Comparison of ENCODE assay signal across 13 mouse cellular contexts in the genomic region with DNA sequence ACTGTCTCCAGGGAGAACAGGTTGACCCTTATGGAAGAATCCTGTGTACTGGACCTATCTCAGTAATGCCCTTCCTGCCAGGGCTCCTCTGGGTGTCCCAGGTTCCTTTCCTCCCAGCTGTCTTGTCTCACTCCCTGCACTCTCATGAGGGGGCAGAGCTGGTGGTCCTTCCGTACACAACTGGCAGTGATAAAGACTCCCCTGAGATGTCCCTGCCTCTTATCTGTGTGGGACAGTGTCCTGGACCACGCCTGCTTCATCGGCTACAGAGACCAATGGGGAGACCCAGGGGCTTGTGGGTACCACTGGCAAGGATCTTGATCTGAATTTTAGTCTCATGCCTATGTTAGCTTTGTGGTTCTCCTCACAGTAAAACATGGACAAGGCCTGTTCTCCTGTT. TPM values are rescaled to one million over a fixed set of nuclear protein-coding genes. Genes with fewer than 3 reads are reported as not detected.
DNase-seq lines count a peak whose midpoint lies in the region; ATAC-seq and TF ChIP-seq lines count a peak whose summit lies in the region.
"Had no signal": no experiment of that assay in that cellular context is flagged by ENCODE, and none has a peak within 500 bp of the region (broad histone marks: within the 10 kb centered on the region; RNA-seq: fewer than 3 reads in every experiment).

No protein-coding gene starts in this region.

- H3K27me3 ChIP-seq in intestine, embryonic 16.5 days (replicated peaks; ENCODE audit: control insufficient read depth, insufficient read depth, low read length) = no peaks in the 10 kb centered on the region
- H3K27me3 ChIP-seq in intestine, postnatal 0 days (replicated peaks; ENCODE audit: control insufficient read depth, insufficient read depth, low read length) = no peaks in the 10 kb centered on the region
- H3K27me3 ChIP-seq in erythroblast, embryonic 14.5 days (ENCODE audit: control insufficient read depth) = no peaks in the 10 kb centered on the region
- H3K27me3 ChIP-seq: embryonic facial prominence, embryonic 13.5 days; forebrain, embryonic 15.5 days had no signal

- H3K4me3 ChIP-seq in intestine, embryonic 16.5 days (ENCODE audit: low read length) = no peak overlapping the region
- no peak overlapping the region for H3K4me3 ChIP-seq in intestine, postnatal 0 days (ENCODE audit: low read depth, low read length)
- peak overlapping the region; percentile 53 for H3K4me3 ChIP-seq in erythroblast, embryonic 14.5 days (replicated peaks)
- H3K4me3 ChIP-seq: embryonic facial prominence, embryonic 13.5 days; forebrain, embryonic 15.5 days had no signal

- no peak overlapping the region for H3K9ac ChIP-seq in intestine, embryonic 16.5 days (ENCODE audit: low read depth, low read length)
- no peak overlapping the region for H3K9ac ChIP-seq in intestine, postnatal 0 days (ENCODE audit: low read depth, low read length)
- H3K9ac ChIP-seq: forebrain, embryonic 15.5 days had no signal

- TF ChIP-seq CTCF in intestine, postnatal 0 days (IDR thresholded peaks at IDR 0.05; ENCODE audit: low read depth) = no peak

- peaks cover 12% of the 10 kb centered on the region for H3K4me1 ChIP-seq in intestine, embryonic 16.5 days (ENCODE audit: control insufficient read depth, insufficient read depth, low read length)
- H3K4me1 ChIP-seq in intestine, postnatal 0 days (replicated peaks; ENCODE audit: control insufficient read depth, insufficient read depth, low read length) = no peaks in the 10 kb centered on the region
- peaks cover 91% of the 10 kb centered on the region for H3K4me1 ChIP-seq in erythroblast, embryonic 14.5 days (ENCODE audit: control insufficient read depth)

- H3K4me2 ChIP-seq in intestine, embryonic 16.5 days (ENCODE audit: low read depth, low read length) = no peak overlapping the region
- no peak overlapping the region for H3K4me2 ChIP-seq in intestine, postnatal 0 days (replicated peaks; ENCODE audit: low read depth)
- H3K4me2 ChIP-seq: embryonic facial prominence, embryonic 13.5 days; forebrain, embryonic 15.5 days had no signal

- 66% methylated on average over 3 of the region's 3 CpGs for WGBS in intestine, embryonic 16.5 days
- 68% methylated on average over 3 of the region's 3 CpGs for WGBS in intestine, postnatal 0 days

- DNase-seq in MEL-GATA-1-ER (ENCODE audit: extremely low read depth, low read depth) = peak; percentile 61
- DNase-seq in right cerebral cortex, postnatal 14 days = no peak
- DNase-seq in urinary bladder, postnatal 25 days (ENCODE audit: low spot score) = no peak
- DNase-seq: cerebellum, postnatal 25 days; gastrocnemius, postnatal 10 days; kidney, postnatal 10 days; lung, postnatal 4 days had no signal

- peaks cover 8% of the 10 kb centered on the region; the same call in 1 of the 2 replicates for H3K36me3 ChIP-seq in intestine, embryonic 16.5 days (ENCODE audit: control insufficient read depth, insufficient read depth, low read length)
- peaks cover 47% of the 10 kb centered on the region for H3K36me3 ChIP-seq in intestine, postnatal 0 days (ENCODE audit: control insufficient read depth, insufficient read depth)
- peaks cover 100% of the 10 kb centered on the region for H3K36me3 ChIP-seq in erythroblast, embryonic 14.5 days (ENCODE audit: control insufficient read depth)

- no peak overlapping the region for H3K27ac ChIP-seq in intestine, embryonic 16.5 days (ENCODE audit: low read length)
- no peak overlapping the region for H3K27ac ChIP-seq in intestine, postnatal 0 days (ENCODE audit: low read depth, low read length)
- H3K27ac ChIP-seq: embryonic facial prominence, embryonic 13.5 days; forebrain, embryonic 15.5 days had no signal

- peak; percentile 61 for ATAC-seq in intestine, embryonic 16.5 days
- no peak for ATAC-seq in intestine, postnatal 0 days
- peak; percentile 24; the same call in 1 of the 2 replicates for ATAC-seq in megakaryocyte, adult 5-6 weeks (ENCODE audit: poor library complexity, severe bottlenecking)
- ATAC-seq: forebrain, embryonic 15.5 days had no signal

- H3K9me3 ChIP-seq in intestine, embryonic 16.5 days (ENCODE audit: control insufficient read depth, low read length) = no peaks in the 10 kb centered on the region
- H3K9me3 ChIP-seq in intestine, postnatal 0 days (ENCODE audit: control insufficient read depth) = no peaks in the 10 kb centered on the region
- H3K9me3 ChIP-seq in erythroblast, embryonic 14.5 days (ENCODE audit: control insufficient read depth, low read length) = no peaks in the 10 kb centered on the region
- H3K9me3 ChIP-seq: embryonic facial prominence, embryonic 13.5 days; forebrain, embryonic 15.5 days had no signal

RNA-seq across cellular contexts. Expression of a gene that starts 12.4 kb away (rescaled TPM):
- polyA plus RNA-seq in intestine, embryonic 16.5 days (2015; fragmentation: Nextera tagmentation; extraction: Ambion mirVana) = 38.0 and 53.4 TPM in 2 replicates
- polyA plus RNA-seq in intestine, postnatal 0 days (2015; fragmentation: Nextera tagmentation; extraction: Ambion mirVana) = 42.8 and 45.2 TPM in 2 replicates
- polyA plus RNA-seq in erythroblast, embryonic 14.5 days (2012) = 93.7 and 94.2 TPM in 2 replicates
- total RNA-seq in megakaryocyte, adult 5-6 weeks (2015) = 26.2 and 27.6 TPM in 2 replicates
- total RNA-seq in megakaryocyte, adult 5-6 weeks (2017) = 21.6 and 23.9 TPM in 2 replicates
